Mouse (Mus musculus) lung, postnatal 0 days (tissue): ENCODE results near the gene Capn7. TPM values are rescaled to one million over a fixed set of nuclear protein-coding genes. Genes with fewer than 3 reads are reported as not detected.

ENCODE experiments used
- ATAC-seq: fragments of 200-750 bp; cut with Nextera tagmentation; 2 replicates; pipeline ENCODE4 v1.8.0; 2017; ENCODE audit warnings: moderate library complexity
- DNase-seq: peaks from one replicate; pipeline ENCODE4 v3.0.0-alpha.2; 2016; ENCODE audit warnings: low spot score
- H3K27ac ChIP-seq: fragments of 300-500 bp; sonication (generic); 2 replicates; pipeline ENCODE4 v1.5.1; 2014; ENCODE audit warnings: antibody characterized with exemption, mild to moderate bottlenecking, low read length, mixed read lengths
- H3K27me3 ChIP-seq: fragments of 300-500 bp; sonication (generic); replicated peaks from 2 replicates; pipeline ENCODE4 v1.6.1; 2014; ENCODE audit warnings: low read length, mixed read lengths; ENCODE audit not compliant: insufficient read depth
- H3K36me3 ChIP-seq: fragments of 300-500 bp; sonication (generic); 2 replicates; pipeline ENCODE4 v1.6.1; 2014; ENCODE audit warnings: low read length, mixed read lengths; ENCODE audit not compliant: insufficient read depth
- H3K4me1 ChIP-seq: fragments of 300-500 bp; sonication (generic); 2 replicates; pipeline ENCODE4 v1.6.1; 2014; ENCODE audit warnings: antibody characterized with exemption, low read depth, low read length, mixed read lengths; ENCODE audit not compliant: insufficient read depth
- H3K4me2 ChIP-seq: fragments of 300-500 bp; sonication (generic); replicated peaks from 2 replicates; pipeline ENCODE4 v1.6.1; 2014; ENCODE audit warnings: low read depth, mild to moderate bottlenecking, low read length, moderate library complexity, mixed read lengths
- H3K4me3 ChIP-seq: fragments of 300-500 bp; sonication (generic); 2 replicates; pipeline ENCODE4 v1.5.1; 2014; ENCODE audit warnings: low read depth, low read length
- H3K9ac ChIP-seq: fragments of 300-500 bp; sonication (generic); replicated peaks from 2 replicates; pipeline ENCODE4 v1.6.1; 2014; ENCODE audit warnings: low read depth, mild to moderate bottlenecking
- H3K9me3 ChIP-seq: fragments of 300-500 bp; sonication (generic); 2 replicates; pipeline ENCODE4 v1.6.1; 2016; ENCODE audit warnings: low read length, mixed read lengths
- CTCF ChIP-seq: IDR thresholded peaks from 2 replicates; pipeline ENCODE4 v1.5.1; 2016; ENCODE audit warnings: antibody characterized with exemption, mild to moderate bottlenecking
- EP300 ChIP-seq: IDR thresholded peaks from 2 replicates; pipeline ENCODE4 v1.6.1; 2016; ENCODE audit warnings: antibody characterized with exemption, mild to moderate bottlenecking, control low read depth
- WGBS: fragments of 180-500 bp; shearing (Covaris S2); extraction: QIAGEN DNeasy Blood & Tissue Kit; methylation state at CpG from one replicate; pipeline ENCODE4 v1.1.7; 2014; 5-methylcytosine and 5-hydroxymethylcytosine counted together
- polyA plus RNA-seq: library from polyadenylated mRNA; unstranded; fragments of >200 nt; fragmentation: Nextera tagmentation; extraction: Ambion mirVana; gene quantifications from 2 replicates; pipeline ENCODE4 v1.2.1, GENCODE M21; 2015

The Capn7 gene
- polyA plus RNA-seq, 1 experiment from 2014 or later, result 23.1 TPM

DNA sequence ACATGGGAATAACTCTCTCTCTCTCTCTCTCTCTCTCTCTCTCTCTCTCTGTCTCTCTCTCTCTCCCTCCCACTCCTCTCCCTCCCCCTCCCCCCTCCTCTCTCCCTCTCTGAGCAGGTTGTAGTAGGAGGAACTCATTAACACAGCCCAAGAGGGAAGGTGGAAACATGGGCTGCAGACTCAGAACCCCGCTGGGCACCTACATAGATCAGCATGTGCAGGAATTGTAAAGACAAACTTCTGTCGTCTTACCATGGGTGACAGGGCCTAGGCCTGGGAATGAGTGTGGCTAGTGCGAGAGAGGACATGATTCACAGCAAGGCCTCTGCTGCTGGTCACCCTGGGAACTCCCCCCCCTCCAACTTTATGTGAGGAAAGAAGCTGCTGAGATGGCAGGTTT, 14.2 kb upstream of the Capn7 start:
- no peak for DNase-seq
- no peak for ATAC-seq
- Histone ChIP-seq H3K36me3 (no peaks in the 10 kb centered on the region), H3K27ac (no peak overlapping the region), H3K9ac (no peak overlapping the region), H3K9me3 (no peaks in the 10 kb centered on the region), H3K4me1 (0 out of 2 replicates have a peak, but pooled peaks cover 6% of the 10 kb centered on the region), H3K27me3 (no peaks in the 10 kb centered on the region), H3K4me3 (no peak overlapping the region), H3K4me2 (no peak overlapping the region)
- 88% methylated on average over 3 of the region's 3 CpGs for WGBS
- TF ChIP-seq CTCF (no peak), EP300 (no peak)

DNA sequence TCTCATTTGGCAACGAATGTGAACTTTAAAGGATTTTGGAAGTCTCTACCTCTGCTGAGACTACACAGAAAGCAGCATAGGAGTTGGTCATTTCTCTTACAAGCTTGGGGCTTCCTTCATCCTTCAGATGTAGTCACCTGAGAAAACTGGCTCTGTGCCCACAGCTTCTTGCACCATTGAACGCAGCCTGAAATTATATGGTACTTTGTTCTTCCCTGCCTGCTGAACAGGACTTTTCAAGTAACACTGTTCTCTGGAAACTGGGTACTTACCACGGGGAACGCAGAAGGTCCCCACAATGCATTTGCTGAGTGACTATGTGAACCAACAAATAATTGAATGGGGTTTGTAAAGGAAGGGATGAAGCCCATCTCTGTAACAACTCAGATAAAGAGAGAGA, 13.2 kb upstream of the Capn7 start:
- H3K27ac ChIP-seq, result no peak overlapping the region
- no peaks in the 10 kb centered on the region for H3K36me3 ChIP-seq
- 0 out of 2 replicates have a peak, but pooled peaks cover 6% of the 10 kb centered on the region for H3K4me1 ChIP-seq
- TF ChIP-seq EP300 (no peak), CTCF (no peak)
- no peak overlapping the region for H3K9ac ChIP-seq
- peak overlapping the region; percentile 61 for H3K4me2 ChIP-seq
- ATAC-seq (no peak), DNase-seq (no peak)
- no peak overlapping the region for H3K4me3 ChIP-seq
- H3K27me3 ChIP-seq, result no peaks in the 10 kb centered on the region
- 68% methylated on average over 4 of the region's 4 CpGs for WGBS
- H3K9me3 ChIP-seq, result no peaks in the 10 kb centered on the region

DNA sequence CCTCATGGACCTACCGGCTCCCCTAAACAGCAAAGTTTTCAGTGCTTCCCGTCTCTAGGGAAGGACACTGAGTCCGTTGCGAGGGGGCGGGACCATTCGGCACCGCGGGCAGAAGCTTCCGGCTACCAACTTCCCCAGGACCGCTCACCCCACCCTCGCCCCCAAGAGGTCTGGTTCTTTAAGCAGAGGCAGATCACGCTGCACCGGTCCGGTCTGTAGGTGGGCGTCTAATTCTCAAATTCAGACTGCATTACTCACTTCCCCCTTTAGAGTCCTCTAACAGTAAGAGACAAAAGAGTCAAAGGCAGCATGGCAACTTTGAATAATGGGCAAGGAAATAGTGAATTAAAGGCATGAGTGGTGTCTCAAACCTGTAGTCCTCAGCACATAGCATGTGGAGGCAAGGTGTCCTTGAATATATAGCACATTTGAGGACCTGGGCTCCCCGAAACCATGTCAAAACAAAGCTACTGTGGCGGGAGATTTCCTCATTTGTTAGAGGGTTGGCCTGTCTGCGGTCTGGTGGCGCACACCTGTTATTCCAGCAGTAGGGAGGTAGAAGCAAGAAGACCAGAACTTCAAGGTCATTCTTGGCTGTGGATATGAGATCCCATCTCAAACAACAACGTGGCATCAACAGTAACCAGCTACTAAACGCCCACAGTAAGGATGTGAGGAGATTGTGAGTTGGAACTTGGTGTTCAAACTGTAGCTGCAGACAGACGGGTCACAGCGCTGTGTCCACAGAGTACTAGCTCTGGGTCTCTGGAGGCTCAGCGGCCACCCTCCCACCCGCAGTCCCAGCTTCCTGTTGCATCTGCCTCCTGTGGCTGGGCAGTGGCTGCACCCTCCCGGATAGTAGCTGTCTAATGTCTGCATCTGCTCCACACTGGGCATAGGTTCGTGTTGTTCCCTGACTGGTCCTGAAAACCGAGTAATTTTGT, 12.3 kb upstream of the Capn7 start, which contains the start of gene Dnah1:
Gene Dnah1 (minus strand): TSS at position 48 of the 944 bp plus-strand sequence.
- Histone ChIP-seq H3K9me3 (no peaks in the 10 kb centered on the region), H3K27me3 (no peaks in the 10 kb centered on the region), H3K9ac (peak within 1 kb of the TSS; percentile 26; the same call in 1 of the 2 replicates), H3K36me3 (no peaks in the 10 kb centered on the region), H3K4me3 (peak within 1 kb of the TSS; percentile 31), H3K4me1 (0 out of 2 replicates have a peak, but pooled peaks cover 6% of the 10 kb centered on the region), H3K4me2 (peak within 1 kb of the TSS; percentile 61), H3K27ac (no peak within 1 kb of the TSS)
- 26% methylated on average over 28 of the region's 28 CpGs for WGBS
- TF ChIP-seq EP300, result no peak
- TF ChIP-seq CTCF, result no peak
- DNase-seq, result peak; percentile 64
- peak; percentile 74 for ATAC-seq

DNA sequence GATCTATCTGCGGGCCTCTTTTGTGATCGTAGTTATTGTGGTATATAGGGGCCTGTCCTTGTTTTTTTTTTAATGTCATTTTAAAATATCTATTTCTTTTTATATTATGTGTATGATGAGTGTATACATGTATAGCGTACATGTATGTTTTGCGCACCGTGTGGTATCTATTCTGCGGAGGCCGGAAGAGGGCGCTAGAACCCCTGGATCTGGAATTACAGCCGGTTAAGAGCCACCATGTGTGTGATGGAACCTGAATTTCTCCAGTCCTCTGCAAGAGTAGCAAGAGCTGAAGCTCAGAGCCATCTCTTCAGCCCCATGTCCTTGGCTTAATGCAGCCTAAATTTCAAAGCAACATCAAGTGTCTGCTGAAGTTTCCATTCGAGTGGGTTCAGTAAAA, 11.6 kb upstream of the Capn7 start:
- H3K36me3 ChIP-seq, result no peaks in the 10 kb centered on the region
- H3K4me2 ChIP-seq, result no peak overlapping the region

DNA sequence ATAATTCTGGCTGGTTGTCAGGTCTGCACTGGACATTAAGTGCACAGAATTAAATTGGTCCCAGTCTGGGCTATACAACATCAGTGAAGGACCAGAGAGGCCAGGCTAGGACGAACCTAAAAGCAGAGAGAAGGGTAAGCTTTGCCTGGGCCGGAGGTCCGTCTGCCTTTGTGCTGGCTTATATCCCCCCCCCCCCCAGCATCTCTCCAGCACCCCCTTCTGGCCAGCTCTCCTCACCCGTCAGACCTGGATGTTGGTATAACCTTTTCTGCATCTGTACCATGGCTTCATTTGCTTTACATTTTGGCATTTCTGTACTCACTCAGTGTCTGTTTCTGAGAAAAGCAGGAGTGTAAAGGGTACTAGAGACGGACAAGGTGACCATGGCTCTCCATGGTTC, 10.9 kb upstream of the Capn7 start:
- 51% methylated on average over 5 of the region's 5 CpGs for WGBS
- H3K27ac ChIP-seq, result no peak overlapping the region
- no peak overlapping the region for H3K4me2 ChIP-seq
- DNase-seq, result no peak
- H3K4me1 ChIP-seq, result 0 out of 2 replicates have a peak, but pooled peaks cover 6% of the 10 kb centered on the region
- H3K4me3 ChIP-seq, result no peak overlapping the region
- H3K36me3 ChIP-seq, result no peaks in the 10 kb centered on the region
- no peak for TF ChIP-seq EP300
- peak; percentile 51 for TF ChIP-seq CTCF
- H3K9ac ChIP-seq, result no peak overlapping the region
- H3K9me3 ChIP-seq, result no peaks in the 10 kb centered on the region
- H3K27me3 ChIP-seq, result no peaks in the 10 kb centered on the region
- no peak for ATAC-seq

More for the DNA sequence above, 11.6 kb upstream of the Capn7 start:
- no peak for TF ChIP-seq EP300
- peak; percentile 36 for TF ChIP-seq CTCF
- Histone ChIP-seq H3K4me3 (no peak overlapping the region), H3K9ac (no peak overlapping the region), H3K9me3 (no peaks in the 10 kb centered on the region), H3K27me3 (no peaks in the 10 kb centered on the region), H3K4me1 (0 out of 2 replicates have a peak, but pooled peaks cover 6% of the 10 kb centered on the region), H3K27ac (no peak overlapping the region)
- ATAC-seq, result no peak
- 69% methylated on average over 10 of the region's 10 CpGs for WGBS
- DNase-seq, result no peak

DNA sequence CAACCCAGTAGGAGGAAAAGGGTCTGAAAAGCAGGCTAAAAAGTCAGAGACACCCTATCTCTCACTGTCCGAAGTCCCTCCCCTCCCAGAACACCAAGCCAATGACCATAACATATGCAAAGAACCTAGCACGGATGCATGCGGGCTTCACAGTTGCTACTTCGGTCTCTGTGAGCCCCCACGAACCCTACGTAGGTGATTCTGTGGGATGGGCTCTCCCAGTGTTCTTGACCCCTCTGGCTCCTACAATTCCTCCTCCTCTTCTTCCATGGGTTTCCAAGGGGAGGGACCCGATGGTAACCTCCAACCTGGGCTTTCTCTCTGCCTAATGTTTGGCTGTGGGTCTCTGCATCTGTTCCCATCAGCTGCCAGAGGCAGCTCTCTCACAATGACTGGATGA, 9.7 kb upstream of the Capn7 start:
- H3K4me3 ChIP-seq, result no peak overlapping the region
- no peak overlapping the region for H3K9ac ChIP-seq
- H3K9me3 ChIP-seq, result no peaks in the 10 kb centered on the region
- no peaks in the 10 kb centered on the region for H3K36me3 ChIP-seq
- DNase-seq (no peak), ATAC-seq (no peak)
- 81% methylated on average over 7 of the region's 7 CpGs for WGBS
- H3K4me1 ChIP-seq, result 0 out of 2 replicates have a peak, but pooled peaks cover 6% of the 10 kb centered on the region
- no peaks in the 10 kb centered on the region for H3K27me3 ChIP-seq
- H3K4me2 ChIP-seq, result no peak overlapping the region
- TF ChIP-seq EP300, result no peak
- no peak for TF ChIP-seq CTCF
- H3K27ac ChIP-seq, result no peak overlapping the region
